Mouse (Mus musculus): ENCODE data around the gene Ssh2. TPM values are rescaled to one million over a fixed set of nuclear protein-coding genes. Genes with fewer than 3 reads are reported as not detected.

Ssh2 gene
- polyA plus RNA-seq, 1 experiment: 13.5 TPM

DNA sequence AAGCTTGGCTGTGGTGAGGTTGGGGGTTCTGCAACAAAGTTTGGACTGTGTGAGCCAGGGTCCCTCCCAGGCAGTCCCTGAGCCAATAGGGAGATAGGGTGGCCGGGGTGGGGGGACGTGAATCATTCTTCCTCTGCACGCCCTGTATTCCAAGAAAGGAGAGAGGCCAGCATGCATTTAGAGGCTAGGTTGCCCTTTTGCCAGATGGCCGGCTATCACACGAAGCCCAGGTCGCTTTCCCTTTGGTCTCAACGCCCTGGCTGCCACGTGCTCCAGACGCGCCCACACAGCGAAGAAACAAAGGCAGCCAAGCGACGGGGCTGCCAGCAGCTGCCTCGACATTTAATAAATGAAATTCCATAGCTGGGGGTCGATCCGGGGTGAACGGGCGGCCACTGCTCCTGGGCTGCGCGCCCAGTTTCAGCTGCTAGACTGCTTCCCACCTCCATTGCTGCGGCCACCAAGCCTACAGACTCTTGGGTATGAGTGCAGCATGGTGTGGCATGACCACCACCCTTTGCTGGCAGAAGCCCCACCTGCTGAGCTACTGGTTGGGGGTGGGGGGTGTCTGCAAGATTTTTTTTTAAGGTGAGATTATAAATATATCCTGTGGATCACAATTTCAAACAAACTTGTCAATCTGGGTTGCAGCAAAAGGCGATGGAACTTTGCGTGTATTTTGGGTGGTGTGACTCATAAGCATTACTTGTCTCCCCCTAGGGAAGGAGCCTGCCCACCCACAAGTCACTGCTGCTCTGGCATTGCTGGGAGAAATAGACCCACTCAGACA lies 275.6 kb downstream of the Ssh2 start:
- H3K4me3 ChIP-seq (ENCODE audit: insufficient read depth, low read length): peak overlapping the region; percentile 78; the same call in 1 of the 2 replicates
- TF ChIP-seq CTCF (IDR thresholded peaks at IDR 0.05; ENCODE audit: borderline replicate concordance, insufficient read depth, low read length): no peak
- TF ChIP-seq POLR2A (IDR thresholded peaks at IDR 0.05; ENCODE audit: low read depth, low read length): peak; percentile 74
- peak overlapping the region; percentile 91 for H3K27ac ChIP-seq (ENCODE audit: insufficient read depth, low read length)
- peaks cover 21% of the 10 kb centered on the region for H3K4me1 ChIP-seq (ENCODE audit: control insufficient read depth, insufficient read depth, low read length)

GRCm38 (mm10) chr11:77492311-77492871 lies 276.3 kb downstream of the Ssh2 start:
- peak overlapping the region; percentile 91 for H3K27ac ChIP-seq (ENCODE audit: insufficient read depth, low read length)
- H3K4me3 ChIP-seq (ENCODE audit: insufficient read depth, low read length): peak overlapping the region; percentile 78
- TF ChIP-seq POLR2A (IDR thresholded peaks at IDR 0.05; ENCODE audit: low read depth, low read length): peak; percentile 20; the same call in 1 of the 2 replicates
- no peak for TF ChIP-seq CTCF (IDR thresholded peaks at IDR 0.05; ENCODE audit: borderline replicate concordance, insufficient read depth, low read length)
- H3K4me1 ChIP-seq (ENCODE audit: control insufficient read depth, insufficient read depth, low read length): peaks cover 21% of the 10 kb centered on the region

DNA sequence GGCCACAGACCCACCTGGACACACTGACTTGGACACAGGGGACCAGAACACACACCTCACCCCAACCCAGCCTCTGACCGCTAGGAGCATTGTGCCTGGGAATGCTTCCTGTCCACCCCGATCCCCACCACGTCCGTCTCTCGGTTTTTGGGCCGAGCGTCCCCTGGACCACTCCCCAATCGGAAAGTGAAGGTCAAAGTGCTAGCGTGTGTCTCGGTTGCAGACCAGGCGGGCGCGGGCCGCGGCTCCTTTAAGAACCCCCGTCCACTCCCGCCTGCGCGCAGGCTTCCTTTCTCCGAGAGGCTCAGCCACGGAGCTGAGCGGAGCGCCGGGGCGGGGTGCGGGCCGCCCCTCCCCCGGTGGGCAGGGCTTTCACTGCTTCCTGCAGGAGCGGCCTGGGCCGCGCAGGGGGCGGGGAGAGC lies 276.8 kb downstream of the Ssh2 start:
- Histone ChIP-seq H3K4me3 (ENCODE audit: insufficient read depth, low read length) (peak overlapping the region; percentile 78), H3K27ac (ENCODE audit: insufficient read depth, low read length) (peak overlapping the region; percentile 89), H3K4me1 (ENCODE audit: control insufficient read depth, insufficient read depth, low read length) (peaks cover 24% of the 10 kb centered on the region)
- TF ChIP-seq POLR2A (IDR thresholded peaks at IDR 0.05; ENCODE audit: low read depth, low read length): 0 out of 2 replicates have a peak, but pooled peaks have one; percentile 51
- no peak for TF ChIP-seq CTCF (IDR thresholded peaks at IDR 0.05; ENCODE audit: borderline replicate concordance, insufficient read depth, low read length)

DNA sequence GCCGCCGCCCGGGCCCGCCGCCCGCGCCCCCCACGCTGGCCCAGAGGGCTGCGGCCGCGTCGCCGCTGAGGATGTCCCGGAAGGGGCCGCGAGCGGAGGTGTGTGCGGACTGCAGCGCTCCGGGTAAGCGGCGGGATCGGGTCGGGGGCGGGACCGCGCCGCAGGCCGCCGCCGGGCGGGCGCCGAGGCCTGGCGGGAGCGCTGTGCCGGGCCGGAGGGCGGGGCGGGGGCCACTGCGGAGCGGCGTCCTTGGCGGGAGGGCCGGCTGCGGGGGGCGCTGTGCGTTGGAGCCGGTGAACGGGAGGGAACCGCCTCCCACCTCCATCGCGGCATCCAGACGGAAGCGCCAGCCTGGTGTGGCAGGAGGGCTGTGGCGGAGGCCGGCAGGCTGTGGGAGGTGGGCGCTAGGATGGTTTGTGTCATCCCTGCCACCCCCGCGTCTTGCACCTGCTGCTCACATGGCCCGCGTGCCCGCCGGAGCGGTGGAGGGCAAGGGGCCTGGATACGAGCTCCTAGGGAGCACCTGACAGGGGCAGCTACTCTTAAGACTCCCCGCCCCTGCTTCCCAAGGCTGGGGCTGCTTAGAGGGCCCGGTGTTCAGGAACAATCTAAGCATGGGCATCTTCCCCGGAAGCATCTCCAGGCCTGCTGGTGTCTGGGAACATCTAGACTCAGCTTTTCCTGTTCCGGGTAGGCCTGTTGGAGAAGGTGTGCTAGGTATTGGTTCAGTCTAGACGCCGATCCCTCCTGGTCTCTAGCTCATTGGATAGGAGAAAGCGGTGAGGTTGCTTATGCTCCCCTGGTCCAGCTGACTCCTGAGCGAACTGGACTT lies 277.6 kb downstream of the Ssh2 start, which contains the start of gene Git1:
Gene Git1 (plus strand): TSS at position 51 of the 832 bp plus-strand sequence.
- Histone ChIP-seq H3K4me3 (ENCODE audit: insufficient read depth, low read length) (peak within 1 kb of the TSS; percentile 78), H3K4me1 (ENCODE audit: control insufficient read depth, insufficient read depth, low read length) (peaks cover 31% of the 10 kb centered on the region), H3K27ac (ENCODE audit: insufficient read depth, low read length) (peak within 1 kb of the TSS; percentile 89)
- TF ChIP-seq CTCF (IDR thresholded peaks at IDR 0.05; ENCODE audit: borderline replicate concordance, insufficient read depth, low read length) (no peak), POLR2A (IDR thresholded peaks at IDR 0.05; ENCODE audit: low read depth, low read length) (0 out of 2 replicates have a peak, but pooled peaks have one; percentile 7)

- Histone ChIP-seq H3K27ac (ENCODE audit: insufficient read depth, low read length) (no peak overlapping the region), H3K4me1 (ENCODE audit: control insufficient read depth, insufficient read depth, low read length) (peaks cover 31% of the 10 kb centered on the region), H3K4me3 (ENCODE audit: insufficient read depth, low read length) (peak overlapping the region; percentile 77)
- TF ChIP-seq POLR2A (IDR thresholded peaks at IDR 0.05; ENCODE audit: low read depth, low read length) (no peak), CTCF (IDR thresholded peaks at IDR 0.05; ENCODE audit: borderline replicate concordance, insufficient read depth, low read length) (no peak)
Observed at GRCm38 (mm10) chr11:77494344-77494676, 278.2 kb downstream of the Ssh2 start.

- peak overlapping the region; percentile 77 for H3K4me3 ChIP-seq (ENCODE audit: insufficient read depth, low read length)
- H3K4me1 ChIP-seq (ENCODE audit: control insufficient read depth, insufficient read depth, low read length): peaks cover 31% of the 10 kb centered on the region
- H3K27ac ChIP-seq (ENCODE audit: insufficient read depth, low read length): no peak overlapping the region
- no peak for TF ChIP-seq POLR2A (IDR thresholded peaks at IDR 0.05; ENCODE audit: low read depth, low read length)
- no peak for TF ChIP-seq CTCF (IDR thresholded peaks at IDR 0.05; ENCODE audit: borderline replicate concordance, insufficient read depth, low read length)
Observed at GRCm38 (mm10) chr11:77494782-77495181, 278.7 kb downstream of the Ssh2 start.

DNA sequence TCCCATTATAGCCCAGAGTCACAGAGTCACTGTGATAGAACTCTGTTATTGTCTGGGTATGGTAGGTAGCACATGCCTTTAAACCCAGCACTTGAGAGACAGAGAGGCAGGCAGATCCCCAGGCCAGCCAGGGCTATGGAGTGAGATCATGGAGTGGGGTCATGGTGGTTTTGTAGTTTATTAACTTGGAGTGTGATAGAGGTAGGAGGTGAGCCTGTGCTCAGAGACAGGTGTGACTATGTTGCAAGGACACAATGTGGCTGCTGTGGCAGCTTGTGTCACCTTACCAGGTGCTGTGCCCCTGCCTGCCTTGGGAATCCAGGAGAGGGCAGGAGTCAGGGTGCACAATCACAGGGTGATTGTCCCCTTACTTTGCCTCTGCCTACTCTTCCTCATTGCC lies 279.4 kb downstream of the Ssh2 start:
- TF ChIP-seq CTCF (IDR thresholded peaks at IDR 0.05; ENCODE audit: borderline replicate concordance, insufficient read depth, low read length): no peak
- no peak for TF ChIP-seq POLR2A (IDR thresholded peaks at IDR 0.05; ENCODE audit: low read depth, low read length)
- Histone ChIP-seq H3K27ac (ENCODE audit: insufficient read depth, low read length) (no peak overlapping the region), H3K4me1 (ENCODE audit: control insufficient read depth, insufficient read depth, low read length) (peaks cover 26% of the 10 kb centered on the region), H3K4me3 (ENCODE audit: insufficient read depth, low read length) (no peak overlapping the region)

DNA sequence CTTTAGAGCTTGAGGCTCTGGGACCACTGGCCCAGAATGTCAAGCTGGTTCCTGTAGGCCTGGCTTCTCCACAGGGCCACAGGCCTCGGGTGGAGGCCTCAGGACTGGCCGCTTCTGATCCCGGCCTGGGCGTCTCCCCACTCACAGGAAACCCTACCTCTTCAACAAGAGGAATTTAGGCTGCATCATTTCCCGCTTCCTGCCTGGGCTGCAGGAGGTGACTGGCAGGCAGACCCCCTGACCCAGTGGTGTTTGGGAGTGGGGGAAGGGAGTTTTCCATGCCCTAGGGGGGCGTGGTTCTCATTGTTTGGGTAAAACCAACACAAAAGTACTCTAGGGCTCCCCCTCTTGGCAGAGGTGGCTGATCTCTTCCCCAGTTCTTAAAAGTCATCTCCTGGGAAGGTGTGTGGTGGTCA lies 281.3 kb downstream of the Ssh2 start:
- no peak overlapping the region for H3K4me3 ChIP-seq (ENCODE audit: insufficient read depth, low read length)
- H3K4me1 ChIP-seq (ENCODE audit: control insufficient read depth, insufficient read depth, low read length): peaks cover 25% of the 10 kb centered on the region
- H3K27ac ChIP-seq (ENCODE audit: insufficient read depth, low read length): no peak overlapping the region
- TF ChIP-seq POLR2A (IDR thresholded peaks at IDR 0.05; ENCODE audit: low read depth, low read length): no peak
- no peak for TF ChIP-seq CTCF (IDR thresholded peaks at IDR 0.05; ENCODE audit: borderline replicate concordance, insufficient read depth, low read length)

DNA sequence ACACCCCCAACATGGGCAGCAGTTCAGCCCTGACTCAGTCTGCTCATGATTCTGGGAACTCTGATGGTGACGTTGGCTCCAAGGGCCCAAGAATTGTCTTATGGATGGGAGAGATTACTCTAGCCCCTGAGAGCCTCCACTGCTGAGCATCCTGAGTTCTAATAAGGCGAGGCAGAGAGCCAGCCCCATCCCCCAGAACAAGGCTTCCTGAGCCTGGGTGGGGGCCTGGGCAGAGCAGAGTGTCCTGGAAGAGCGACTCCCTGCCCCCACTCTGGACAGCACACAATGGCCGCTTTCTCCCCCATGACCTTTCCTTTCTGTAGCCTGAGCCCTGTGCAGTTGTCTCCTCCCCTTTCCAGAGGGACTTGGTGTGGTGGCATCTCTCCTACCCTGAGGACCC lies 281.8 kb downstream of the Ssh2 start:
- TF ChIP-seq POLR2A (IDR thresholded peaks at IDR 0.05; ENCODE audit: low read depth, low read length): no peak
- TF ChIP-seq CTCF (IDR thresholded peaks at IDR 0.05; ENCODE audit: borderline replicate concordance, insufficient read depth, low read length): no peak
- Histone ChIP-seq H3K4me3 (ENCODE audit: insufficient read depth, low read length) (no peak overlapping the region), H3K4me1 (ENCODE audit: control insufficient read depth, insufficient read depth, low read length) (peaks cover 25% of the 10 kb centered on the region), H3K27ac (ENCODE audit: insufficient read depth, low read length) (no peak overlapping the region)
